Mouse (Mus musculus) hematopoietic stem cell, adult 5-6 weeks (primary cell): ENCODE data around the gene Tmem243. TPM values are rescaled to one million over a fixed set of nuclear protein-coding genes. Genes with fewer than 3 reads are reported as not detected.

ENCODE experiments used
- ATAC-seq, 2 experiments: fragments of 125-278 bp in 1 of 2; replicated peaks in 1 of 2; 2 replicates each; pipeline ENCODE4 v1.8.0; 2016 to 2017; ENCODE audit warnings: inconsistent platforms in 2 of 2, mild to moderate bottlenecking in 2 of 2, moderate number of reproducible peaks in 2 of 2, low read depth in 1 of 2, moderate TSS enrichment in 1 of 2; ENCODE audit not compliant: low FRiP score in 2 of 2, poor library complexity in 2 of 2, severe bottlenecking in 2 of 2, insufficient read depth in 1 of 2, low TSS enrichment in 1 of 2
- total RNA-seq: library from RNA; stranded (forward); fragments of 172-1452, 232-1000 nt; gene quantifications from 2 replicates; pipeline ENCODE4 v1.2.3, GENCODE M21; 2017

Gene Tmem243
- total RNA-seq, 1 experiment from 2014 or later, result 13.3 TPM

GRCm38 (mm10) chr5:9100849-9101801 is 657 bp downstream of the Tmem243 start:
- peak in 1 of 2 experiments; percentile 34; a peak in 2 of 4 replicates for ATAC-seq

GRCm38 (mm10) chr5:9102696-9103095 is 2.2 kb downstream of the Tmem243 start:
- no peak for ATAC-seq

DNA sequence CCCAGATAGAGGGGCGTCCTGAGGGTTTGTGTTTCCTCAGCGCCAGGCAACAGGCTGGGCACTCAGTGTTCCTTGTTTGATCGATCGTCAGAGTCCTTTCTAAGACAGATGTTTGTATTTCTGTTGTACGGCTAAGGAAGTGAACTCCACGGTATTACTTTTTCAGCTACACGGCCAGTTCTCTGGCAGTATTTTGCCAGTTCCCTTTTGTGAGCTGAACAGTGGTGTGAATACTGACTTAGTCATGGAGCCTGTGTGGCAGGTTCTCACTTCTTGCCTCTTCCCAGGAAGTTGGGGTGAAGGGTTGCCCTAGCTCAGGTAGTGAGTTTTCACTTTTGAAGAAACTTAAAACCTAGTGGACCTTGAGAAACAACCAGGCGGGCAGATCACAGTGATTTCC is 3.5 kb downstream of the Tmem243 start:
- peak; percentile 14 to 18; a peak in 1 of 4 replicates for ATAC-seq

GRCm38 (mm10) chr5:9106806-9107205 is 6.3 kb downstream of the Tmem243 start:
- ATAC-seq, result no peak

DNA sequence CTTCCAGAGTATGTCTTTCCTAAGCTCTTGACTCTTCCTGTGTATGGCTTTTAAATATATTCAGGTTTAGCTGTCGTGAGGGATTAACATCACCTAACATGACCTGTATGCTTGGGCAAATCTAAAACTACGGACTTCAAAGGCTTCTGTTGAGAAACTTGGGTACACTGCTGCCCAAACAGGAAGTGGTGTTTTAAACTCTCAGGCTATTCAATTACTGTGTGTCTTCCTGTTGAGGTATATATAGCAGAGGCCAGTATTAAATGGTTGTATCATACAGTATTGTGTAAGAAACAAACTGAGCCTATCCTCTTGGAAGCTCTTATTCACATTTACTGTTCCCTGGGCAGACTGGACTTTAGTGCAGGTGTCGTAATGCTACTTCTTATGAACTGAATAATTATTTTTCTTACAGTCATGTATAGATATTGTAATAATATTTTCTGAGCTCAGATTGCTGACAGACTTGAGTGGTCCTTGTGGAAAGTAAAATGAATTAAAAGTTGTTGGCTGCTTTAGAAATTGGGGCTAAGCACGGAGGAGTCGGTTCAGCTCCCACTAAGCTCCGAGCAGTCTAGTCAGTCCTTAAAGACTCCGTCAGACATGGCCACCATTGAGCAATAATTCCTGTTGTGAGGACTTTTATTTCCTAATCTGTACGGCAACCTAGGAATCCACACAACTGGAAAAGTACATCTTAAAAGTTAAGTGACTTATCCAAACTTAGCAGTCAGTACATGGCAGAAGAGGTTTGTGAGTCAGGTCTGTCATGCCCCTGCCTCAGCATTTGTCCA is 7.0 kb downstream of the Tmem243 start:
- peak; percentile 48 to 63; a peak in 3 of 4 replicates for ATAC-seq

GRCm38 (mm10) chr5:9108490-9108889 is 8.0 kb downstream of the Tmem243 start:
- ATAC-seq, result no peak

- ATAC-seq, result no peak
Measured at GRCm38 (mm10) chr5:9109582-9109981, 9.1 kb downstream of the Tmem243 start.

- no peak for ATAC-seq
Measured at GRCm38 (mm10) chr5:9111285-9111684, 10.8 kb downstream of the Tmem243 start.

GRCm38 (mm10) chr5:9111759-9112158 is 11.3 kb downstream of the Tmem243 start:
- ATAC-seq, result peak; percentile 79 to 86

DNA sequence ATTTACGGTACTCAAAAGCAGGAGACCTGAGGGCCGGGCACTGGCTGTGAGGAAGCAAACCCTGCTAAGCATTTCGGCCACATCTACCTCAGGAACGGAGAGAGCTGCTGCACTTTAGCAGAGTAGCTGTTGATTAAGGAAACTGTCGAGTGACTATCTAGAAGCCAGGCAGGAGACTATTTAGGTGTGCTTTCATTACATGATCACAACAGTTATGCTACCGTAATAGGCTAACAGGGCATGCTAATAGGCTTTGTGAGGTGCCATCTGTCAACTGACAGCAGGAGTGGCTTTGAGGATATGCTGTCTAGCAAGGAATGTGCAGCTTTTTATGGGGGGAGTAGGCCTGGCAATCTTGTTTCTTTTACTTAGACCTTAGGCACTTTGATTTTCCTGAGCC is 13.7 kb downstream of the Tmem243 start:
- ATAC-seq, result no peak

GRCm38 (mm10) chr5:9124134-9124533 is 23.7 kb downstream of the Tmem243 start:
- ATAC-seq, result no peak

- ATAC-seq, result no peak
Measured at GRCm38 (mm10) chr5:9128566-9128965, 28.1 kb downstream of the Tmem243 start.

DNA sequence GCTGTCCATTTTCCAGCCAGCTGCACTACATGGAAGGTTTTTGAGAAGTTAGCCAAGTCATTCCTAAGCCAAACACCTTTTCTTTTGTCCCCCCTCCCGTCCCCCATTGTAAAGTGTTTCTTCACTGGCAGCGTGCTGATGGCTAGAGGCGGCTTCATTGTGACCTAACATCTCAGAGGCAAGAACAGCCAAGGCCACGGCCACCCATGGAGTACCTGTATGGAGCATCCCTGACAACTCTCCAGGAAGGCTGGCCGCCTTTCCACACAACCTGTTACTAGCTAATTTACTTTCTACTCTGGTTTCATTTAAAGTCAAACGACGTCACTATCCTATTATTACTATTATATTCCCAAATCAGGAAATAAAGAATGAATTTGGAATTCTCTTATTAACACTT is 31.3 kb downstream of the Tmem243 start:
- ATAC-seq, result no peak

GRCm38 (mm10) chr5:9135588-9135987 is 35.1 kb downstream of the Tmem243 start:
- no peak for ATAC-seq

GRCm38 (mm10) chr5:9140724-9141123 is 40.3 kb downstream of the Tmem243 start:
- ATAC-seq, result no peak

DNA sequence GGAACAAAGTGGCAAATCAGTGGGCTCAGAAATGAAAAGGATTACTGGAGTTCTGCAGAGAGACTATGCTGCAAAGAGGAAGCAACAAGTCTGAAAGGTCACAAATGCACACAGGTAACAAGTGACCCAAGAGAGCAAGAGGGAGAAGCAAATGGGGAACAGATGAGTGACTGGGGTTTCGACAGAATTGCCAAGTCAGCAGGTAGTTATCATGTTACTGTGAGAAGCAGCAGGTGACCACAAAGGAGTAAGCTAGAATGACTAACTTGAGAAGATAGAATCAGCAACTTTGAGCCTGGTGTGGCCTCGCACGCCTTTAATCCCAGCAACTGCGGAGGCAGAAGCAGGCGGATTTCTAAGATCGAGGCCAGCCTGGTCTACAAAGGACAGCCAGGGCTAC is 41.9 kb downstream of the Tmem243 start:
- no peak for ATAC-seq

DNA sequence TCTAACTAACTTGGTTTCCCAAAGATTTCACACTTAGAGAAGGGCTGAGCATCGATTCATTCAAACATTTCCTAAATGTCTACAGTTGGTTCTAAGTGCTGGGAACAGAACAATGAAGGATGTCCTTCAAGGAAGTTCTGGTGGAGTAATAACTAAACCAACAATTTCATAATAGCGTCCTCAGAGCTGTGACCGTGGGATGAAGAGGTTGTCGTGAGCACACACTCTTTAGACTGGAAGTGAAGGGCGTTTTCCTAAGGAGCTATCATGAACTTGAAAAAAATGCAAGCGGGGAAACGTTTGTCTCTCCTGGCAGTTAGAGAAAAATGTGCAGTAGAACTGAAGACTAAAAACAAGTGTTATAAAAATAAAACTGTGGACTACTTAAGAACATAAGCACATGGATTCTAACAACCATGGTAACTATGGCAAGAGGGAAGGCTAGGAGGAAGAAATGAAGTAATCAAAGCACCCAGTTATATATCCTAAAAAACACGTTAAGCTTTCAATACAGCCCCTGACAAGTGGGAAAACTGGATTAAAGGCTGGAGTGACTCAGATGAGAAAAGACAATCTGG is 48.9 kb downstream of the Tmem243 start:
- ATAC-seq, result no peak

DNA sequence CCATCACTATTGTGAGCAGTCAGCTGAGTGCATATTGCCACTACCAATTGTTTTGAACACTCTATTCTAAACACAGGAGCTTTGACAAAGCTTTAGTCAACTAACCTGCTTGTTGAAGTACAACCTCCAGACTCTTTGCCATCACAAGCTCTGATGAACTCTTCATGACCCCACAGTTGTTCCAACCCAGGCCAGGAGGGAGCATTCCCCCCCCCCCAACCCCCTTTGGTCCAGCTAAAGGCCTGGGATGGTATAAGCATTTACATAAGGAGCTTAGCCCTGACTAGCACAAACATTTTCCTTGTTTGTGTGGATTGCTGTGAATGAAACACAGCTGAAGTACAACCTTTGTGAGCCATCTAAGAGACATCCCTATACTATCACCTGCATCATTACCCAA is 56.3 kb downstream of the Tmem243 start:
- no peak for ATAC-seq
